Mouse (Mus musculus) olfactory bulb, adult 2 months (tissue): Measurements from ENCODE around the gene Eef1a2.

ENCODE experiments used
- CTCF ChIP-seq: fragments of 200-500 bp; IDR thresholded peaks from 2 replicates; pipeline ENCODE4 v1.5.1; 2012; ENCODE audit warnings: low read depth, mild to moderate bottlenecking, low read length, moderate library complexity; ENCODE audit not compliant: insufficient read depth
- POLR2A ChIP-seq: fragments of 200-500 bp; IDR thresholded peaks from 2 replicates; pipeline ENCODE4 v1.6.1; 2012; ENCODE audit warnings: mild to moderate bottlenecking, low read depth, low read length, moderate library complexity; ENCODE audit not compliant: insufficient read depth

- TF ChIP-seq CTCF: no peak
- TF ChIP-seq POLR2A: no peak
Observed at GRCm38 (mm10) chr2:181125726-181126455, 30.9 kb downstream of the Eef1a2 start.
